Mouse (Mus musculus): ENCODE results near the gene Tnks2. TPM values are rescaled to one million over a fixed set of nuclear protein-coding genes. Genes with fewer than 3 reads are reported as not detected.
A peak's percentile ranks its signal among the peaks of the same experiment; 100 is the strongest.

Gene Tnks2
- total and polyA plus RNA-seq, 3 experiments = 59.7 to 90.5 (median 73.1) TPM

DNA sequence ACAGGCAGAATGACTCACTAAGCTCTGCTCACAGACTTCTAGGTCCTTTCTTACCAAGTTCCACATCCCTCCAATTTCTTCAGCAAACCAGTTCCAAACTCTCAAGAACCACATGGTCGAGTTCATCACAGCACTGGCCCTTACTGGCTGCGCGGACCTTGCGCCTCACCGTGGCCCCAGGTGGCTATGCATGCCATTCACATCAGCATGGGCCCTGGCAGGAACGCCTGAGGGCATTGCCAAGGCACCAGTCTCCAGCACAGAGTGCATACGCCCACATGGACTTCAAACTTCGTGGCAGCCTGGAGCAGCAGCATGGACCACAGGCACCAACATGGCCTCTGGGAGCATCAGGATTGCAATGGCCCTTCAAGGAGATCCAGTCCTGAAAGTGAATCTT, 5.7 kb upstream of the Tnks2 start:
- no peak for TF ChIP-seq IRF4 (IDR thresholded peaks at IDR 0.05; ENCODE audit: low read depth, low read length)
- no peak for TF ChIP-seq E2F4 (IDR thresholded peaks at IDR 0.05; ENCODE audit: insufficient replicate concordance, low read depth, low read length)
- TF ChIP-seq RAD21 (IDR thresholded peaks at IDR 0.05; ENCODE audit: low read depth, low read length) = no peak
- no peak for TF ChIP-seq TBP (conservative IDR thresholded peaks at IDR 0.05; ENCODE audit: low read depth, low read length)
- TF ChIP-seq NRF1 (IDR thresholded peaks at IDR 0.05; ENCODE audit: low read depth, low read length) = no peak
- TF ChIP-seq UBTF (IDR thresholded peaks at IDR 0.05; ENCODE audit: low read depth, low read length) = no peak
- TF ChIP-seq MEF2A (IDR thresholded peaks at IDR 0.05; ENCODE audit: borderline replicate concordance, low read depth, low read length) = no peak
- no peak for TF ChIP-seq HCFC1 (IDR thresholded peaks at IDR 0.05; ENCODE audit: low read depth, low read length)
- no peak for TF ChIP-seq GABPA (IDR thresholded peaks at IDR 0.05; ENCODE audit: insufficient replicate concordance, low read depth, low read length)
- H3K36me3 ChIP-seq (replicated peaks in 1 of 2; ENCODE audit: control insufficient read depth in 1 of 2, insufficient read depth in 1 of 2, low read length in 1 of 2) = no peaks in the 10 kb centered on the region
- H3K27me3 ChIP-seq (replicated peaks) = no peaks in the 10 kb centered on the region
- no peaks in the 10 kb centered on the region for H3K79me2 ChIP-seq (replicated peaks; ENCODE audit: control insufficient read depth, extremely low read depth, insufficient read depth, poor library complexity, severe bottlenecking)
- H3K4me1 ChIP-seq (ENCODE audit: control insufficient read depth in 1 of 2, insufficient read depth in 2 of 2) = peaks cover 0 to 4% of the 10 kb centered on the region in 2 experiments; a peak in 1 of 4 replicates
- H3K9ac ChIP-seq (ENCODE audit: insufficient read depth, low read depth) = no peak overlapping the region
- no peak overlapping the region for H3K4me3 ChIP-seq (replicated peaks in 1 of 3; ENCODE audit: low read depth in 2 of 3, low read length in 2 of 3, poor library complexity in 1 of 3)
- no peak overlapping the region for H3K4me2 ChIP-seq (ENCODE audit: insufficient read depth, low read depth, poor library complexity, severe bottlenecking)
- no peak overlapping the region for H3K27ac ChIP-seq (ENCODE audit: insufficient read depth, low read depth)
- in situ Hi-C loops (cut with MboI; ENCODE audit: low pct_ligation_motif_present, low pct_unique_long_range_greater_than_20kb, low sequenced_read_pairs) (loop anchor here (25.0 kb wide), 1 partner anchor 434 kb away; no protein-coding TSS in a partner anchor), dilution Hi-C loops (cut with MboI; ENCODE audit: extremely low pct_ligation_motif_present, extremely low pct_unique_long_range_greater_than_20kb, low sequenced_read_pairs) (no loop called here)
- DNase-seq (ENCODE audit: extremely low read depth) = no peak
- H3K9me3 ChIP-seq (replicated peaks; ENCODE audit: low read length) = no peaks in the 10 kb centered on the region

DNA sequence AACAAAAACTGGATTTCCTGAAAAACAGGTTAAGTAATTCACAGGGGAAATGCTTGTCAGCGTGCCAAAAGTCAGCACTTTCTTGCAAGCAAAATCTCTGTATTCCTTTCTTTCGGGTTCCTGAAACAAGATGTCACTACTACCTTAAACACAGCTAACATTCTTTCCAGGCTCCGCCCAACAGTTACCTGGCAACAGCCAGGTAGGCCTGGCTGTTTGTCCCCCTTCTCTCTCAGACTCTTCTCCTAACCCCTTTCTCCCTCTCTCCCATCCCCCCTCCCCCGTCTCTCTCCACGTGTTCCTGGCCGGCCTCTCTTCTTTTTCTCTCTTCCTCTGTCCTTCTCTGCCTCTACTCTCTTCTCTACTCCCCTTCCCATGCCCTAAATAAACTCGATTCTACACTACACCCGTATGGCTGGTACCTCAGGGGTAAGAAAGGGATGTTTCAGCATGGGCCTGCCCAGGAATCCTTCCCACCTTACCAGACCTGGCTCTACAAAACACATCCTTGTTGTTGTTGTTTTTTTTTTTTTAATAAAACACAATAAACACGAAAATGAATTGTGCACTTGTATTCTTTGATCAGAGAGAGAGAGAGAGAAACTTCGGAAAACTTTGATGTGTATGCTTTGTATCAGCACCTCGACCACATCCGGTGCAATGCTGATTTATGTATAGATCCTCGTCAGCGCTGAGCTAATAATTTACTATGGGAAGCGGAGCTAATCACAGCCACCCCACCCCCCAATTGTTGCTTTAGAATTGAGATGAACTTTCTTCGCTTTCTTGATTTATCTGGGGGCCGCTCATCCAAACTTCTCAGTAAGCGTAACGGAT, 863 bp upstream of the Tnks2 start:
- no peaks in the 10 kb centered on the region for H3K9me3 ChIP-seq (replicated peaks; ENCODE audit: low read length)
- H3K4me2 ChIP-seq (ENCODE audit: insufficient read depth, low read depth, poor library complexity, severe bottlenecking) = peak overlapping the region; percentile 91
- H3K27ac ChIP-seq (ENCODE audit: insufficient read depth, low read depth) = peak overlapping the region; percentile 87
- TF ChIP-seq GABPA (IDR thresholded peaks at IDR 0.05; ENCODE audit: insufficient replicate concordance, low read depth, low read length) (no peak), MYC (IDR thresholded peaks at IDR 0.05; ENCODE audit: low read depth, low read length) (peak; percentile 63; the same call in 1 of the 2 replicates), CTCF (conservative IDR thresholded peaks at IDR 0.05 in 1 of 2, IDR thresholded peaks at IDR 0.05 in 1 of 2; ENCODE audit: low read depth in 2 of 2, low read length in 2 of 2) (no peak), MXI1 (IDR thresholded peaks at IDR 0.05; ENCODE audit: low read depth, low read length) (peak; percentile 74; the same call in 1 of the 2 replicates), ZMIZ1 (IDR thresholded peaks at IDR 0.05; ENCODE audit: low read depth, low read length) (no peak), USF2 (conservative IDR thresholded peaks at IDR 0.05; ENCODE audit: low read depth, low read length) (no peak), POLR2AphosphoS2 (IDR thresholded peaks at IDR 0.05; ENCODE audit: low read depth, low read length) (no peak), ETS1 (conservative IDR thresholded peaks at IDR 0.05; ENCODE audit: low read depth, low read length) (no peak; the same call in 1 of the 2 replicates), EP300 (IDR thresholded peaks at IDR 0.05; ENCODE audit: low read length) (no peak), PAX5 (IDR thresholded peaks at IDR 0.05; ENCODE audit: low read length) (no peak), NELFE (IDR thresholded peaks at IDR 0.05; ENCODE audit: low read depth, low read length) (no peak), SIN3A (IDR thresholded peaks at IDR 0.05; ENCODE audit: low read length) (peak; percentile 34; the same call in 1 of the 2 replicates), CHD1 (IDR thresholded peaks at IDR 0.05; ENCODE audit: low read depth, low read length) (peak; percentile 56; the same call in 1 of the 2 replicates), CHD2 (IDR thresholded peaks at IDR 0.05; ENCODE audit: low read length) (peak; percentile 57; the same call in 1 of the 2 replicates), MAZ (IDR thresholded peaks at IDR 0.05; ENCODE audit: low read depth, low read length) (no peak), ZC3H11A (IDR thresholded peaks at IDR 0.05; ENCODE audit: low read depth, low read length) (no peak)
- peaks cover 36% of the 10 kb centered on the region for H3K79me2 ChIP-seq (replicated peaks; ENCODE audit: control insufficient read depth, extremely low read depth, insufficient read depth, poor library complexity, severe bottlenecking)
- H3K4me3 ChIP-seq (replicated peaks in 1 of 3; ENCODE audit: low read depth in 2 of 3, low read length in 2 of 3, poor library complexity in 1 of 3) = peak overlapping the region; percentile 80 to 96 (median 93)
- dilution Hi-C loops (cut with MboI; ENCODE audit: extremely low pct_ligation_motif_present, extremely low pct_unique_long_range_greater_than_20kb, low sequenced_read_pairs) (no loop called here), in situ Hi-C loops (cut with MboI; ENCODE audit: low pct_ligation_motif_present, low pct_unique_long_range_greater_than_20kb, low sequenced_read_pairs) (loop anchor here (25.0 kb wide), 1 partner anchor 429 kb away; no protein-coding TSS in a partner anchor)
- peak; percentile 67 for DNase-seq (ENCODE audit: extremely low read depth)
- peaks cover 2 to 14% of the 10 kb centered on the region in 2 experiments; a peak in 2 of 4 replicates for H3K4me1 ChIP-seq (ENCODE audit: control insufficient read depth in 1 of 2, insufficient read depth in 2 of 2)
- peak overlapping the region; percentile 99 for H3K9ac ChIP-seq (ENCODE audit: insufficient read depth, low read depth)
- no peaks in the 10 kb centered on the region for H3K27me3 ChIP-seq (replicated peaks)
- H3K36me3 ChIP-seq (replicated peaks in 1 of 2; ENCODE audit: control insufficient read depth in 1 of 2, insufficient read depth in 1 of 2, low read length in 1 of 2) = peaks cover 0 to 4% of the 10 kb centered on the region in 2 experiments
